Mouse (Mus musculus) layer of hippocampus, adult 9-11 months (tissue): ENCODE measurements at regions not wholly inside any gene's neighbourhood (a gene's known extent, or its start where the extent isn't known, plus 50 kb on each side); places are given as distances from the start of the nearest gene placed in this dataset.

ENCODE experiments used
- DNase-seq: peaks from one replicate; pipeline ENCODE4 v3.0.0; 2022

DNA sequence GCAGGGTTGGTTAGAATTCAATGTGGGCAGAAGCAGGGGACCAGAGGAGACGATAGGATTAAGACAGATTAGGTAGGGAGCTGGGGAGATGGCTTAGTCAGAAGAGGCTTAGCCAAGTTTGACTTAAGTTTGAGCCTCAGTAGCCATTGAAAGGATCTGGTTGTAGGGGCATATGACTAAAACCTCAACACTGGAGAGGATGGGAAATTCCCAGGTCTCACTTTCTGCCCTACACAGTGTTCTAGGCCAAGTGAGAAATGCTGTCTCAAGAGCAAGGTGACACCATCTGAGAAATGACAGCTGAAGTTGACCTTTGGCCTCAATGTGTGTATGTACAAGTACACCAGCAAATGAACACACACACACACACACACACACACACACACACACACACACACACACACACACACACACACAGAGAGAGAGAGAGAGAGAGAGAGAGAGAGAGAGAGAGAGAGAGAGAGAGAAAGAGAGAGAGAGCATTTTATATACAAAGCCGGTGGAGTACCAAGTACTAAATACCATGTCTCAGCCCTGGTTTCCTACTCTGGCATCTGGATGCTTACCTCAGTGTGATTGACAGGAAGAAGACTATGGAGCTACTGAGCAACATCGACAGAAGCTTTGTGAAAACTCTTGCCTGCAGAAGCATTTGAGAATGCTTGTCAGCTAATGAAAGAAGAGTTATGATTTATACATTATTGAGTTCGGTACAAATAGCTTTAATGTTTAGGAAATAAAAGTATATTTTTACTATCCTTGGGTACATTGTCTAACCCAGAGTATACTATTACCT, 85.3 kb upstream of the 4933412E24Rik start:
- DNase-seq: no peak

DNA sequence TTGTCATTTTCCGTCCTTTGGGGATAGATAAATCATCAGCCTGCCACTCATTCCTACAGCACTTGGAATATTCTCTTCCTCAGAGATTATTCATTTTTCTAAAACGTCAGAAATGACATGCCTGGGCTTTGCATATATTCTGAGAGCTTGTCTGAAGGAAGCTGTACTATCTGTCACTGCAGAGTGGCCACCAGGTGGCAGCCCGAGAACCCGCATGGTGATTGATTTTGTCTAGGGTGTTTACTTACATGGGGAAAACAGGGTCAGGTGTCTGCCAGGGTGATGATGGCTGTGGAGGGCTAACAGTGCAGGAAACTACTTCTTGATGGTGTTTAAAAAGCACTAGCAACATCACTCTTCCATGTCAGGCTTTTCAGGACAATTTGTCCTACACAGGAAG, 80.7 kb upstream of the 4933412E24Rik start:
- DNase-seq: peak; percentile 69

DNA sequence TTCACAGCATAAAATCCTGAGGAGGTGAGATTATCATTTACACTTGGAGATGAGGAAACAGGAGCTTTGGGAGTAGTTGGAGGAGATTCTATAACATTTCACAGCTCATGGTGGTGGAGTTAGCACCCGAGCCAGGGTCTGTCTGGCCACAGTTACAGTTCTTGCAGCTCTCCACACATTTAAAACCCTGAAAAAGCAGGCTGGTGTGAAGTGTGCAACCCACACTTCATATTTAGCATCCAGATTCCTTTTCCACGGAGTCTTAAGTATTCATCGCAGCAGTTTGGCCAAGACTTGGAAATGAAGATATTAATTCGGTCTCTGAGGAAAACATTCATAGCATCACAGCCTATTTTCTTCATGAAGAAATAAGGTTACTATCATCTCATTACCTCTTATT, 79.7 kb upstream of the 4933412E24Rik start:
- no peak for DNase-seq

DNA sequence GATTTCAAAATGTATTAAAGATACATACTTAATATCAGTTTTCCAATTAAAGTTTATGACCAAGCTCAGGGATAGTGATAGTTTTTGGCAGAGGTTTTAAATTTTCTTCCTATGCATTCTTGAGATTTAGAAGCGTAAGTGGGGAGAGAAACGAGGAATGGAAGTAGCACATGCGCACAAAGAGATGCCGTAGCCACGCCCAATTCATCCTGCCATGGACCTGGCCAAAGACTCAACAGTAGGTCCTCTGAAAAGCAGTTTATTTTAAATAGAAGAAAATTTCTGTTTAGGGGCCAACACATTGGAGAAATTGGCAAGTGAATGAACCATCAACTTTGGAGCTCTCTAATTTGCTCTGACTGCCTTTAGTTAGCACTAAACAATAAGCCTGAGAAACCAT, 73.5 kb upstream of the 4933412E24Rik start:
- DNase-seq: no peak

DNA sequence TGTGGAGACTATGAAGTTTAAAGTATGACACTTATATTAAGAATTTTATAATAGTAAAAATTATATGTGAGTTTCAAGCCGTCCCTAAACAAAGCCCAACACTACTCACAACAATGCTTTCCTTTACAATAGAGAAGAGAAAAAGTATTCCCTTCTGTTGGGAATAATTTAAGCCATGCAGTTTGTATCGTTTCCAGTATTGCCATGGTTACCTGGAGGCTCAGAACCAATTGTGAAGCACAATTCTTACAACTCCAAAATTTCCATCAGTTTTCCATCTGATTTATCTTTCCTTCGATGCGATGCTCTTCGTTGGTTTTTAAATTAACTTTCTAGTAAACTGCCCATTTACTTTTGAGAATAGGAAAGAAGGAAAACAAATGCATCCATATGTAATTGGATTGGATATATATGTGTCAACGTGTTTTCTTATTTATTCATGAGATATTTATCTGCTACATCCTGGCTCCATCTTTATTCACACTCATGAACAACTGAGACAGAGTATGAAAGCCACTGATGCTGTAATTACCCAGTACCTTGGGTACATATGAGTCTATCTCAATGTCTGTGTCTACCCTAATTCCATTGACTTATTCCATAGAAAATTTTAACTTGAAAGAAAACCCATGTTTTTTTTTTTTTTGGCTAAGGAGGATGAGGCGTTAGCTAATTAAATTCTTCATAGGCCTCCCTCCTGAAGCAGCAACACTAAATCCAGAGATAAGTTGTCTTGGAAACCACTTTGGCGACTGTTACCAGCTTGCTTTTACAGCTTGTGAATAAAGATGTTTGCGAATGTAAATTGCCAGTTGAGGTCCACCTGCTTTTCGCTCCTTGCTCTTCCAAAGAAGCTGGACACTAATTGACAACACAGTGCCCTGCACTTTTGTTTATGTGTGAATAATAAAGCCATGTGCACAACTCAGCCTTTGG, 72.8 kb upstream of the 4933412E24Rik start:
- peak; percentile 22 for DNase-seq
